Mouse (Mus musculus) thymus, adult 2 months (tissue): ENCODE data around the gene Itgb5. TPM values are rescaled to one million over a fixed set of nuclear protein-coding genes. Genes with fewer than 3 reads are reported as not detected.

Source experiments
- DNase-seq: peaks from one replicate; pipeline ENCODE4 v3.0.0; 2021
- H3K27ac ChIP-seq: fragments of 200-500 bp; 2 replicates; pipeline ENCODE4 v1.5.1; 2012; ENCODE audit warnings: low read length, control low read depth; ENCODE audit not compliant: control insufficient read depth, insufficient read depth
- H3K27me3 ChIP-seq: fragments of 200-500 bp; 2 replicates; pipeline ENCODE4 v1.6.1; 2012; ENCODE audit warnings: mild to moderate bottlenecking, low read length, moderate library complexity, mixed read lengths; ENCODE audit not compliant: control insufficient read depth, insufficient read depth
- H3K36me3 ChIP-seq: fragments of 200-500 bp; 2 replicates; pipeline ENCODE4 v1.6.1; 2012; ENCODE audit warnings: mild to moderate bottlenecking, low read length, moderate library complexity; ENCODE audit not compliant: control insufficient read depth, insufficient read depth
- H3K4me1 ChIP-seq: fragments of 200-500 bp; replicated peaks from 2 replicates; pipeline ENCODE4 v1.6.1; 2012; ENCODE audit warnings: low read length; ENCODE audit not compliant: control insufficient read depth, insufficient read depth
- H3K4me3 ChIP-seq: fragments of 200-500 bp; 2 replicates; pipeline ENCODE4 v1.5.1; 2012; ENCODE audit warnings: mild to moderate bottlenecking, low read length, control low read depth, moderate library complexity; ENCODE audit not compliant: control insufficient read depth, insufficient read depth
- CTCF ChIP-seq: fragments of 200-500 bp; IDR thresholded peaks from 2 replicates; pipeline ENCODE4 v1.5.1; 2012; ENCODE audit warnings: mild to moderate bottlenecking, control low read depth, low read length, moderate library complexity, borderline replicate concordance; ENCODE audit not compliant: control insufficient read depth, poor library complexity, insufficient read depth; ENCODE audit errors: extremely low read depth
- WGBS: fragments of 180-500 bp; shearing (Covaris S2); methylation state at CpG from one replicate; pipeline ENCODE4 v1.1.7; 2018; 5-methylcytosine and 5-hydroxymethylcytosine counted together
- polyA plus RNA-seq: library from polyadenylated mRNA; depleted of rRNA; stranded (reverse); fragments of >200 nt; gene quantifications from 2 replicates; pipeline ENCODE4 v1.2.3, GENCODE M21; 2012; rRNA removed

The Itgb5 gene
- polyA plus RNA-seq, 1 experiment, result 28.3 TPM

- H3K36me3 ChIP-seq, result no peaks in the 10 kb centered on the region
- no peak for DNase-seq
- no peak overlapping the region for H3K4me3 ChIP-seq
- no peak for TF ChIP-seq CTCF
- no peak overlapping the region for H3K27ac ChIP-seq
- H3K4me1 ChIP-seq, result no peaks in the 10 kb centered on the region
- WGBS, result 90% methylated on average over 6 of the region's 6 CpGs
- no peaks in the 10 kb centered on the region for H3K27me3 ChIP-seq
These were observed 168.5 kb downstream of the Itgb5 start for GRCm38 (mm10) chr16:33998011-33998410.

Other genes starting within 250 kb of the Itgb5 start
- gene Heg1, start 145.3 kb upstream of the Itgb5 start, polyA plus RNA-seq, result 39.1 and 43.7 TPM in 2 replicates
- 5.0 and 5.5 TPM in 2 replicates for gene Muc13, start 35.6 kb upstream of the Itgb5 start, polyA plus RNA-seq
- gene Umps, start 137.4 kb downstream of the Itgb5 start, polyA plus RNA-seq, result 14.7 and 18.6 TPM in 2 replicates